Mouse (Mus musculus) retina, postnatal 1 day (tissue): Measurements from ENCODE around the gene Shld1.

ENCODE experiments used
- DNase-seq: peaks from one replicate; pipeline ENCODE4 v3.0.0-alpha.2; 2012

Gene Shld1

DNA sequence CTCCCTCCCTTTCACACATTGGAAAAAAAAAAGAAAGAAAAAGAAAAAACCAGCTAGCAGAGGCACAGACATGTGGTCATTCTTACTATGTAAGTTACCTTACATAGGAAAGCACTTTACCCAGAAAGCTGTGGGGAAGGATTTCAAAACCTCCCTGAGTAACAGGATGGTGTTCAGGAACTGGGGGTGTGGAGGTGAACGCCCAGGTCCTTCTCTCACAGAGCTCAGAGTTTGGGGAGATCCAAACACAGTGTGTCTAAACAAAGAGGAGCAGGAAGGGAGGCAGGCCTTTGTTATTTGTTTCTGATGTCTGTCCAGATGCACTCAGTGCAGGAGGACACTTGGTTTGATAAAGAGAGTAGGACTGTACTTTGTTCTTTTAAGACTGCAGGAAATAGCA, 5.6 kb downstream of the Shld1 start:
- no peak for DNase-seq

DNA sequence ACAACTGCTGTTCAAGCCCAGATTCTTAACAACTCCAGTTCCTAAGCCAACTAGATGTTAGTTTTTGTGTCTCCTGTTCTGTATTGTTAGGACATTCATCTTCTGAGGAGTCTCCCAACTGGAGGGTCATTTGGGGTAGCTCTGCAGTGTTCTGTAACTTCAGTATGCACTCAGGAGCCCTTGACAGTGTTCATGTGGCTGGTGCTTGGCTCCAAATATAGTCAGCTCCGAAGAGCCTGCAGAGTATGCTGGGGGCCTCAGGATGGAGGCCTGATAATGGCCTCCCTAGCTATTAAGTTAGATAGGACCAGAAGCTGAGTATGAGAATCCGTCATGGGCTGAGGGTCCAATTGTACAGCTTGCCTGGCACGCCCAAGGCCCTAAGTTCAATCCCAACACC, 7.2 kb downstream of the Shld1 start:
- no peak for DNase-seq

DNA sequence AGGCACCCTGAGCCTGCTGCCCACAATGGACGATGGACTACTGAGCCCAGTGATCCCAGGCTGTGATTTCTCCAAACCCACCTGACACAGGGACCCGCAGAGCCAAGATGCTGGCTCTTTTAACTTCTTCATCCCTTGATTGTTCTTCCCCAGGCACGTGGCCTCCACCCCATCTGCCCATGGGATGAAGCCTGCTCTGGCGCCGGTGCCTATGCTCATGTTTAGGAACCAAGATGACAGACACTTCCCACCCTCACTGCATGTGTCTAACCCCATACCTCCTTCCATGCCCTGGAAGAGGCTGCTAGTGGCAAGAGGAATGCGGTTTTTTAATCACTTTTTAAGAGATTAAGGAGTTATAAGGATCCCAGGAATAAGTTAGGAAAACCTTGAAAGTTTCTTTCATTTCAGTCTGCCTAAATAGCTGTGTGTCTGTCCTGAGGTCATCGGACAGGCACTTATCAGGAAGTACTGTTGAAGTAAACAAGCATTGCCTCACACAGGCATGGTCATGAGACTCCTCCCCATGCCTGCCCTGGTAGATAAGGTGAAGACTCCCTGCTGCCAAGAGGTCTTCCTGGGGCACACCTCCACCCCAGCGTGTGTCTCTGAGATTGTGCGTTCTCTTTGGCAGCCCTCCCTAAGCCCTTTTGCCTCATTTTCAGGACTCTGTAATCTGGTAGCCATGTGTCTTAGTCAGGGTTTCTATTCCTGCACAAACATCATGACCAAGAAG, 8.8 kb downstream of the Shld1 start:
- no peak for DNase-seq

DNA sequence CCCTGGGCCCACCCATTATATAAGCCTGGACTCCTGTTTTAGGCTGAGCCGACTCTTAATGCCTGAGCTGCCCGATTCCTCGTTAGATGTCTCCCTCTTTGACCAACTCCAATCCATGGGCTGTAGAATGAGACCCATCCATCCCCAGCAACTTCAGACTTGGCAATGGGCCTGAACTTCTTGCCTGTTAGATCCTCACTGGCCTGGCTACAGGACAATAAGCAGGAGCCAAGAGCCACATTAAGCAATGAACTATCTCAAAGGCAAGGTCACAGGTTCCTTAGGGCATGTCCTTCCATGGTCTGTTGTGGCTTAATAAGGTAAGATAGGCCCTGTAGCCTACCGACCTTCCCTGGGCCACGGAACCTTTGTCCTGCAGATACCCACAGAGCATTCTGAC, 9.8 kb downstream of the Shld1 start:
- DNase-seq: no peak

DNA sequence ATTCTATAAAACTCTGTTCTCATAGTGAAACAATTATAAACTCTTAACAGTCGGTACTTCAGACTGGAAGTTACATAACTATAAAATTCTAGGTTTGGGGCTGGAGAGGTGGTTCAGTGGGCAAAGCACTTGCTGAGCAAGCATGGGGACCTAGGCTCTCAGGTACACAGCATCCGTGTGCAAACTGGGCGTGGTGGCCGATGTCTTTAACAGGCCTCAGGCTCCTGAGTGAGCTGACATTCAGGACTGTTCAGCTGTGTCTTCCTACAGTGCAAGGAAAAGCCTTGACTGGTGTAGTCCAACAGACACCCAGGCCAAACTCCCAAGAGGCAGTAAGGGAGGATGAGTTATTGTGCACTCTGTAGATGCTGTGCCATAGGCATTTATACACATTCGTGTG, 10.5 kb downstream of the Shld1 start:
- no peak for DNase-seq

DNA sequence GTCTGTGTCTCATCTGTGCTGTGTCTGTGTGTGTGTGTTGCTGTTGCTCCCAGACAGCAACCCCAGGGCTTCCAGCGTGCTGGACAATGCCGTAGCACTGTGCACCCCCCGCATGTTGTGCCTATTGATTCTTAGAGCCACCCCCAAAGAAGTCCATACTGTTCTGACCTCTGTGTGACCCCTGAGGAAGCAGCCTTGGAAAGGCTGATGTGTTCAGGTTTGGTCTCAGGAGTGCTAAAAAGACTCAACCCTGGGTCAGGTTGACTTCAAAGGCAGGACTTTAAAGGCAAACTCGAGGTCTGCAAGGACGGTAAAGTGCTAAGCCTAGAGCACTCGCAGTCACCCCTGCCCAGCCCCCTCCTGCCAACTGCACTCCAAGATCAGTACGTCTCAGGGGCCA, 11.0 kb downstream of the Shld1 start:
- DNase-seq: no peak

DNA sequence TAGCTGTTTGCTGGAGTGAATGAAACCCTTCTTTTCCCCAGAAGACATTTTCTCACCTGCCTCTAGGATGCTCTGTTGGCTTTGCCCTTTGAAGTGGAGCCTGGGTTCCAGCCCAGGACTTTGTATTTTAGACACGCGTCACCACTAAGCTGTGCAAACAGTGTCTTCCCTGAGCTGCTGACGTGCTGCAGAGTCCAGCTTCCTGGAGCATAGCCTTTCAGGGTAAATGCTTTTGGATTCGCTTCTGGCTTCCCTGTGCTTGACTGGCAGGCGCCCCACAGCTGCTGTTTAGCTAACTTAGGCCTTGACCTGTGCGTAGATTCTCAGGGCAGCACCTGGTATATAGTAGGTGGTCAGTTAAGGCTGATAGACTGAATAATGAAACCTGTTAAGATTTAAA, 11.7 kb downstream of the Shld1 start:
- no peak for DNase-seq

DNA sequence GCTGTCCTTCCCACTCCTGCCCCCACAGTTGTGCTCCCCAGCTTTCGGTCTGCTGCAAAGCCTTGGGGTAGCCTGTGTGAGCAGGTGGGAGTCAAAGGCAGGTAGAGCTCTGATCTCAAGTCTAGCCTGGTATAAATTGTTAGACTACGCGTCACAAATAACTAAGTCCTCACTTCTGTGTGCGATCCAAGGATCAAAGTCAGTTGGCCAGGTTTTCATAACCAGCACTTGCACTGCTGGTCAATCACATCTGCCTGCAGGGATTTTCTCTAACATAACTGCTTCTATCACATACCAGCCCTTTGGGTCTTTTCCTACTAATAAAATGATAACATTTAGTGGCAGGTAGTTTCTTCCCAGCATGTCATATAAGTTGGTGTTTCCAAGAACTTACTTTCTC, 14.2 kb downstream of the Shld1 start:
- DNase-seq: no peak

DNA sequence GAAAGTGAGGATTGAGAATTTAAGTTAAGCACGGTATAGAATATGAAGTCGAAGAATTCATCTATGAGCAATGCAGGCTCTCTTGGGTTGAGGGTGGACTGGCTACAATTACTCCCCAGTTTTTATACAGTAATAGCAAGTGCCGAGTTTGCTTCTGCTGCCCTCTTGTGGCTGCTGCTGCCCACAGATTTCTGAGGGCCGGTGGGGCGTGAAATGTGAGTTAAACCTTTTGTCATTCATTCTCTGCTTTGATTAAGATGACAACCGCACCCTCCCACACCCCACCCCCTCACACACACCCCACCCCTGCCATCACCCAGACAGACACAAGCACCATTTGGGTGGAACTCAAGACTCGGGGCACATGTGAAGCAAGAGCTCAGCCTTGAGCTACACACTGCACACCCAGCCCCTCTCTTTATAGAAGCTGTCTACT, 14.7 kb downstream of the Shld1 start:
- DNase-seq: peak; percentile 76

DNA sequence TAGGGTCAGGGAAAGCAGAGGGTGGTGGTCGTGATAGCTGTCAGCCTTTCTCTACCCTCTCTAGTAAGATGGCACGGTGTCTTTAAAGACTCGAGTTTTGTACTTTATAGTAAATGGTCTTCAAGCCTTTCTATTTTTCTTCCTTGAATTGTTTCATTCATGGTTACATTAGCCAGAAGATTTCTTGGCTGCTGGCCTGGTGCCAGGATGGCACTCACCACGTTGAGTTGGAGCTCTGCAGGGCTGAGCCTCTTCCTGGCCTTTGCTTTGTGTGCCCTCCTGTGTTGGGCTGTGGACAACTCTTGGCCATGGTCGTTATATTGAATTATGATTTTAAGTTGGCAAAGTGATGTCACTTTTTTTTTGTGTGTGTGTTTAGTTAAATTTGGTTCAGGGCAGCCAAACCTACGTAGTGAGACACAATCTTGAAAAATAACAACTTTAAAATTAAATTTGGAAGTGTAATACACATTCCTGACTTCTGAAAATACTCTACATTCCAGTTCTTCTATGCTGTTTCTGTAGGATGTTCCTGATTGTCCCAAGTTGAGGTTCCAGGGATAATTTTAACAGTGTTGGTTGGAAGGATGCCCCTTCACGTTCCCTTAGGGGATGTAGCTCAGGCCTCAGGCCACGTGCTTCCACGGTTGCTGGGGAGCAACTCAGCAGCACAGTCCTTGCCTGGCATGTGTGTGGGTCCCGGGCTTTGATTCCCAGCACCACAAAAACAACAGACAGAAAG, 18.7 kb downstream of the Shld1 start:
- no peak for DNase-seq

DNA sequence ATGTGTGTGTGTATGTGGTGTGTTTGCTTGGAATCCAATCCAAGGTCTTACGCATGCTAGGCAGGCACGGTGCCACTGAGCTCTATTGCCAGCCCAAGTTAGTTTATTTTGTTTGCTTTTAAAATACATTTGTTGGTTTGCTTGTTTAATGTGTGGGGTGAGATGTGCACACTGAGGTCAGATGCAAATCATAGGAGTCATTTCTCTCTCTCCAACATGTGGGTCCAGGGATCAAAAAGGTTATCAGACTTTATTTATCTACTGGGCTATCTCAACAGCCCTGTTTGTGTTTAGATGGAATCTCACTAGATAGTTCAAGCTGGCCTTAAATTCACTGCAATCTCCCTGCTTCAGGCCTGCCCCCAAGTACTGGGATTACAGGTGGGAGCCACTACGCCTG, 19.6 kb downstream of the Shld1 start:
- no peak for DNase-seq

DNA sequence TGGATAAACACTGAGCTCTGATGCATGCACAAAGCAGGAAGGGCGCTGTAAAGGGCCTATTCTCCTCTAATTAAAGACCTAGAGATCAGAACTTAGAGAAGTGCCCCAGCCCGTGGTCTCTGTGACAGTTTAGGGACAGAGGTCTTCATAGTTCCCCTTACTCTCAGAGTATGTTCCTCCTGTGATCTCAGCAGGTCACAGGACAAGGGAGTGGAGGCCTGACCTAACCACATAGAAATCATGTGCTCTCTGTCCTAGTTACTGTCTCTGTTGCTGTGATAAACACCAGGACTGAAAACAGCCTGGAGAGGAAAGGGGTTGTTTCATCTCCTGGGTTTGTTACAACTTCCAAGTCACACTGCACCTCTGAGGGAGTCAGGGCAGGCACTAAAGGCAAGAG, 23.8 kb downstream of the Shld1 start:
- DNase-seq: no peak

DNA sequence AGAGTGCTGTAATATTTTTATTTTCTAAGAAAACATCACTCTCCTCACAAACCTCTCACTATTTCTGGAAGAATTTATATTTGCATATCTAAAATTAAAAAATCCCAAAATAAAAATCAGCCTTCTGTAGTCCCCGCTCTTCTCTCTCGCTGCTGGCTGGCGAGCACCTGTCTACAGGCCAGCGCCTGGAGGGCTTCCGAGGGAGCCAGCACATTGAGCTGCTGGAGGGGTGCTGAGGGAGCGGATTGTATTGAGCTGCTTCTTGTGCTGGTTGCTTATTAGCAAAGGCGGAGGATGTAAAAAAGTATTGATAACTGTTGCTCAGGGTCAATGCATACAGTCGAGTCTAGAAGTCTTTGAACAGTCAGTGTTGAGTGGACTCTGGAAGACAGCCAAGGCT, 25.3 kb downstream of the Shld1 start:
- DNase-seq: no peak

DNA sequence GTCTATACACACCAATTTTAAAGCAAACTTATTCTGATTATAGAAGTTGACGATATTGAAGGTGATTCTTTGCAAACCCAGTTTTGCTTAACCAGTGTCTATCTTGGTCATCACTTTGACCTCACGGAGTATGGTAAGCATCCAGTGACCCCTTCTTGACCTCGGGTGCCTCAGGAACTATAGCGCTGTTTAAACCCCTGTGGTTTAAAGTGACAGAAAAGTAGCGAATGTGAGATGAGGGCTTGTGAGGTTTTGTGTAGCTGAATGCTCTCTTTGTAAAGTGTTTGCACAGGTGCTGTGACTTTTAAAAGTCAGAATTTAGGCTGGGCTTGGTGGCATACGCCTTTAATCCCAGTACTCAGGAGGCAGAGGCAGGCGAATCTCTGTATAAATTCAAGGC, 27.8 kb downstream of the Shld1 start:
- DNase-seq: no peak

DNA sequence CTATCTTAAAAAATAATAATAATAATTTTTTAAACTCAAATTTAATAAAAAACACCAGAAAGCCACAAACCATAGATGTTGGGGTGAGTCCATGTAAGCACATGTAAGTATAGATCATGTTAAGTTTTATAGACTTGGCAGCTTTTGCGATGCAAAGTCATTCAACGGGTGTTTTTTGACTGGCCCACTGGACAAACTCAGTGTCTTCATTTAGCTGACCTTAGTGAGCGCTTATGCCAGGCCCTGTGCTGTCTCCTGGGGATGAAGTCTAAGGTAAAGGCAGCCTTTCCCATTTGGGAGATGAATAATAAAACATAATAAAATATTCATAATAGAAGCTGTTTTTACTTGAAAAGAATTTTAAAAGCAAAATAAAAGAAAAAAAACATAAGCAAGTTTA, 28.2 kb downstream of the Shld1 start:
- DNase-seq: no peak

DNA sequence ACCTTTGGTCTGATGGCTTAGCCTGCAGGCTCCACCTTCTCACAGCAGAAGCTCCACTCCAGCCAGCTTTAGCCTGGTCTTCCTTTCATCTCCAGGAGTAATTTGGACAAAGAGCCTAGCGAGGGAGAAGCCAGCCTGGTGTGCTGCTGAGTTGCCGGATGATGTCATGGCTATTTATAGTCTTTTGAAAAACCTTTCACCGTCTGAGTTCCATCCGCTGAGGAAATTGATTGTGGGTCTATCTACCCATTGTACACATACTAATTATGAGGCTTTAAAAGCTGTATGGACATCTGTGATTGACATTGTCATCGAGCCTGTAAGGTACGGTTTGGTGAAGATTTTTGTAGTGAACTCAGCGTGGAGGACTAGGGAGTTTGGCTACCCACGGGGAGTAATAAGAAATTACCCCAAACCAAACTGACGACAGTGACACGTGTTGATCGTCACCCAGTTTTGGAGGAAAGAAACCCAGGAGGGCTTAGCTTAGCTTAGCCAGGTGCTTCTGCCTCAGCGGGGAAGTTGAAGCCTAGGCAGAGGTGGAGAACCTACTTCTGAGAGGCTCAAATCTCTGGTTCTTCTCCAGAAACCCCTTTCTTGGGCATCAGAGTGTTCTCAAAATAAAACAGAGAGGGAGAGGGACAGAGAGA, 28.8 kb downstream of the Shld1 start:
- peak; percentile 82 for DNase-seq

DNA sequence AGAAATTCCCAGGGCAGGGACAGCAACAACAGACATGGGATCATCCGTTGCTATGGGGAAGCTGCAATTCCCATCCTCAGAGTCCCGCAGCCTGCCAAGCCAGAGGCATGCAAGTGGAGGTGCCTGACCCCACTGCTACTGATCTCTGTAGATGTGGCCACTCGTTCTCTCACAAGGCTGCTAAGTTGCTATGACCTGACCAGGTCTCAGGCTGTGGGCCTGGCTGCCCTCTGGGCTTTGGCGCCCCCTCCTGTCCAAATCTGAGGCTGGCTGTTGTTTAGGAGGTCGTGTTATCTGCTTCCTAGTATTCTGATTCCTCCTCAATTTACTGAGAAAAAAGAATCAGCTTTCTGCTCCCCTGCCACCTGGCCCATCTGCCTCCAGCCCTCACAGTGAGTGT, 29.4 kb downstream of the Shld1 start:
- DNase-seq: peak; percentile 56

DNA sequence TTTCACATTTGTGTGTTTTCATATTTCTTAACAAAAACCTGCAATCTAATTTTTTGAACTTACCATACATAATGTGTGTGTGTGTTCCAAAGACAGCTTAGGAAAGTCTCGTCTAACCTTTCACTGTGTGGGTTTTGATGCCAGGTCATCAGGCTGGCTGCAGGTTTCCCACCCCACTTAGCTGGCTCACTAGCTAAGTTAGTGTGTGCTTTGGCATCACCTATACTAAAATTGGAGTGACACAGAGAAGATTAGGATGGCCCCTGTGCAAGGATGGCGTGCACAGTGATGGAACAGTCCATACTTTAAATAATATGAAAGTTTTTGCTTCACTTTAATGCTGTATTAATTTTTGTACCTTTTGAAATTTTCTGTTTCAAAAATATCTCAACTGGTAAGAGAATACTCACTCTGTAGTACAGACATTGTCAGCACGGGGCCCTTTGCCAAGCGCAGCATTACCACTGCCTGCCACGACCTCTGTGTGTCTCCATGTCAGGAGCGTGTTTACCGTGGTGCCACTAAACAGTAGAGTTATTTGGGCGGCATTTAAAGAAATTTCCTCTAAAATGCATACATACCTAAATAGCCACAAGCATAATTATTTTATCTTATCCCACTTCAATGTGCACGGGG, 30.3 kb downstream of the Shld1 start:
- no peak for DNase-seq

DNA sequence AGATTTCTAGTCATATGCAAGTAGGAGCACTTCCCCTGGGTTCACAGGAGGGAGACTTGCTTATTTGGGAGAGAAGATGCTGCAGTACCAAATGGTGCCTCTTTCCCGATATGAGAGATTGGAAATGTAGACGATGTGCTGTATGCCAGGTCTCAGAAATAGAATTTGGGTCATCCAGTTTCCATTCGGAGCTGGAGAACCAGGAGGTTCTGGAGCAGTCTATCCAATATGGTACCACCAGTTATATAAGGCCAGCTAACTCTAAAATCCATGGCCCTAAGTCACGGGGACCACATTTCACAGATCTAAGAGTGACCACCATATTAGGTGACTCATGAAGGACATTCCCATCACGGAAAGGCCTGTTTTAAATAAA, 30.8 kb downstream of the Shld1 start:
- DNase-seq: no peak

DNA sequence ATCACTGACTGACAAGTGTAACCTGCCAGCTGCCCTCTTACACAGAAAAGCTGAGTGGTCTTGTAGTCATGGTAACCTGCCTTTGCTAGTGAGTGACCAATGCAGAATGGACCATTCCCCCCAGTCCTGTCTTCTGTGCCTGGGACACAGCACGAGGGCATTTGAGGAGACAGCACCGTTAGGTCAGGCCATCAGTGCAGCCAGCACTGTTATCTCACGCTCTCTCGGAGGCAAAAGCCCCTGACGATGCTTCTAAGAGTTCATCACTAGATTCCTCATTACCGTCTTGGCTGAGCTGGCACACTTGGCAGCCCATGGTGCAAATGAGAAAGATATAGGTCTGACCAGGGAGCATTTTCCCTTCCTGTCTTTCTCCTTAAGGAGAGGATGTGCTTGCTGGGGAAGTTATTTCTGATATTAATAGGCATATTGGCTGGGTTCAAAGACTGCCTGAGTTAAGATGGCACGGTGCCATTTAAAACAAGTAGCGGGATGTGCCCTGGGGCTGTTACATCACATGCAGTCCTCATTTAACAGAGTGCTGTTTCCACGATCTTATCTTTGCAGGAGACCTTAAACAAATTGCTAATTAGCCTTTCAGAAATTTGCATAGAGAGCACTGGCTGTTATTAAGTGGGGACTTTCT, 34.3 kb downstream of the Shld1 start:
- DNase-seq: peak; percentile 25

DNA sequence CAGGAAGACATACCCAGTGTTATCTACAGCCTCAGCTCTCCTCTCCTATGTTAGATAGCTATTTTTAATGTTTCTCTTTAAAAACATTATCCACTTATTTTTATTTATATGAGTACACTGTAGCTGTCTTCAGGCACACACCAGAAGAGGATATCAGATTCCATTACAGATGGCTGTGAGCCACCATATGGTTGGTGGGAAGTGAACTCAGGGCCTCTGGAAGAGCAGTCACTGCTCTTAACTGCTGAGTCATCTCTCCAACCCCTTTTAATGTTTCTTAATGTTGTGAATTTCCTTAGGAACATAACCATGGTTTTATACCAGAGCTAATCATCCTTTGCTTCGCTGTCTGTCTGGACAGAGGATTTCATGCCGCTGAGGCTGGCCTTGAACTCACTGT, 35.1 kb downstream of the Shld1 start:
- no peak for DNase-seq

DNA sequence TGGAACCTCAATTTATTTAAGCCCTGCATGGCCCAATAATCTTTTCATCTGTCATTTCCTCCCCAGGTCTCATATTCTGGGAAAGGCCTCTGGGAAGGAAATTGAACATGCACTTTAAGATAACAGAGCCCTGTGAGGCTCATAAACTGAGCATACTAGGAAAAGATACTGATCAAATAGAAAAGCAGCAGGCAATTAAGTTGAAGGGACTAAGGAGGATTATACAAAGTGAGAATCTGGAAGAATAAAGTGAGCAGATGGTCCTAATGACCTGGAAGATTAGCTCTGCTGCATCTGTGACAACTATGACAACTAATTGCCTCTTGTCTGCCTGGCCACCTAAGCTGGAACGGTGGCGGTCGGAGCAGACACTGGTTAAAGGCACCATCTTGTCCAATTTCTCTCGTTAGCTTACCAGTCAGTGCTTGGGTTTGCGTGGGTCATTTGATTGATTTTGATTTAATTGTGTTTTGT, 37.3 kb downstream of the Shld1 start:
- DNase-seq: peak; percentile 93

DNA sequence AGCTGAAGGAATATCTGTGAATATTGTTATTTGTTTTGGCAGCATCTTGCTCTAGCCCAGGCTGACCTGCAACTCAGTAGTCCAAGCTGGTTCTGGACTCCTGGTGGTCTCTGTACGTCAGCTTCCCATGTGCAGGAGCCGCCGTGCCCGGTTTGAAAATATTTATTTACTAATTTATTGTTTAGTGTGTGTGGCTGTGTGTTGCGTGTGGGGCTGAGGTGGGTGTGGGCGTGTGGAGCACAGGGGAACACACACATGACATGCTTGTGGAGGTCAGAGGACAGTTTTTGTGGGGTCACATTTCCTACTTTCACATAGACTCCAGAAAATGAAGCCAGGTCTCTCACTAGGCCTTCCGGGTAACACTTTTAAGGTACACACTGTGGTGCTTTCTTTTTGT, 37.8 kb downstream of the Shld1 start:
- DNase-seq: no peak
